Mouse (Mus musculus): Measurements from ENCODE around the gene Elmsan1. TPM values are rescaled to one million over a fixed set of nuclear protein-coding genes. Genes with fewer than 3 reads are reported as not detected.
"Not testable (repeated sequence)": the region's sequence is repeated elsewhere in the genome, so short reads cannot be mapped to it uniquely, and the experiment has no call there.

Elmsan1 gene
- polyA plus RNA-seq, 1 experiment from 2014 or later: 10.8 TPM

DNA sequence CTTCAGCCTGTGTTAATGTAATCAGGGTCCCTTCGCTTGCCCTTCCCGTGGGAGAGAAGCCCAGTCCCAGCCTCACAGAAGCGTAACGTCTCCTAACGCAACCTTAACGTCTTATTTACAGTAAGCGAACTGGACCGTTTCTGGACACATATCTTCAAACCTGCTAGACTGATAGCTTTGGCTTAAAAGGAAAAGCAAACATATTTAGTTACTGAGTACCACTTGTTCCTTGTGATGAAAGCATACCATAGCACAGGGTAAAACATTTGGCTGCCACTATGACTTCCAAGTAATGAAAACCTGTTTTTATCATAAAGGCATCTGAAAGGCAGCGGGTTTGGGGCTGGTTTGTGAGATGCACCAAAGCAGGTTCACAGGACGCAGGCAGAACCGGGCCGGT is 92.8 kb downstream of the Elmsan1 start:
- Histone ChIP-seq H3K27me3 (no peaks in the 10 kb centered on the region), H3K9ac (no peak overlapping the region), H3K4me1 (no peaks in the 10 kb centered on the region), H3K4me3 (replicated peaks) (no peak overlapping the region), H3K9me3 (replicated peaks) (no peaks in the 10 kb centered on the region), H3K27ac (no peak overlapping the region), H3K36me3 (peaks cover 34% of the 10 kb centered on the region), H3K4me2 (no peak overlapping the region)
- 70% methylated on average over 12 of the region's 12 CpGs for WGBS
- no peak for ATAC-seq (replicated peaks; ENCODE audit: low FRiP score)

- Histone ChIP-seq H3K27ac (no peak overlapping the region), H3K9ac (no peak overlapping the region), H3K9me3 (replicated peaks) (no peaks in the 10 kb centered on the region), H3K36me3 (no peaks in the 10 kb centered on the region), H3K4me3 (replicated peaks) (no peak overlapping the region), H3K4me1 (peaks cover 7% of the 10 kb centered on the region), H3K4me2 (no peak overlapping the region), H3K27me3 (no peaks in the 10 kb centered on the region)
- no peak for ATAC-seq (replicated peaks; ENCODE audit: low FRiP score)
- 93% methylated on average over 5 of the region's 5 CpGs for WGBS
These were observed 99.1 kb downstream of the Elmsan1 start for GRCm38 (mm10) chr12:84119584-84119983.

GRCm38 (mm10) chr12:84114153-84114994 is 104.3 kb downstream of the Elmsan1 start, which contains the start of gene Dnal1:
Gene Dnal1 (plus strand): TSS chr12:84114366.
- H3K4me3 ChIP-seq (replicated peaks): peak within 1 kb of the TSS; percentile 88
- H3K4me1 ChIP-seq: peaks cover 8% of the 10 kb centered on the region
- H3K4me2 ChIP-seq: peak within 1 kb of the TSS; percentile 72
- peak within 1 kb of the TSS; percentile 58 for H3K27ac ChIP-seq
- H3K27me3 ChIP-seq: no peaks in the 10 kb centered on the region
- WGBS: 2% methylated on average over 30 of the region's 35 CpGs
- H3K9ac ChIP-seq: peak within 1 kb of the TSS; percentile 64
- H3K9me3 ChIP-seq (replicated peaks): no peaks in the 10 kb centered on the region
- ATAC-seq (replicated peaks; ENCODE audit: low FRiP score): peak; percentile 98
- no peaks in the 10 kb centered on the region for H3K36me3 ChIP-seq

- Histone ChIP-seq H3K27me3 (no peaks in the 10 kb centered on the region), H3K4me3 (replicated peaks) (peak overlapping the region; percentile 88), H3K36me3 (no peaks in the 10 kb centered on the region), H3K4me1 (peaks cover 8% of the 10 kb centered on the region), H3K27ac (no peak overlapping the region), H3K4me2 (peak overlapping the region; percentile 72), H3K9me3 (replicated peaks) (no peaks in the 10 kb centered on the region), H3K9ac (no peak overlapping the region)
- 49% methylated on average over 6 of the region's 6 CpGs for WGBS
- no peak for ATAC-seq (replicated peaks; ENCODE audit: low FRiP score)
These were observed 105.0 kb downstream of the Elmsan1 start for GRCm38 (mm10) chr12:84113676-84114075.

DNA sequence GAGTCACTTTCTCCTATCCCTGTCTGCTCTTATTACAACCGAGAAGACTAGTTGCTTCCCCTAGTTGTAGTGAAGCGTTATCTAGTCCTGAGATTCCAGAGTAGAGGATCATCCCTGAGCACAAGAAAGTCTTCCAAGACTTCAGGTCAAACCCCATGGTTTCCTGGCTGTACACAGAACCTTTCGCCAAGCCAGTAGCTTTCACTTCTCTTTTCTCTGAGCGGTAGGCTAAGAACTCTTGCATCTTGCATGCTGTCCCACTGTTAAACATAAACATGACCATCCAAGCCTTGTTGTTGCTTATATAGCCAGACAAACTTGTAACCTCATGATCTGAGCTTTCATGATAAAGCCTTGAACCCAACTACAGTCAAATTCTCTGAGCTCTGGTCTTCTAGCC is 107.9 kb downstream of the Elmsan1 start:
- H3K4me1 ChIP-seq: peaks cover 12% of the 10 kb centered on the region
- WGBS: 93% methylated on average over 4 of the region's 4 CpGs
- ATAC-seq (replicated peaks; ENCODE audit: low FRiP score): no peak

DNA sequence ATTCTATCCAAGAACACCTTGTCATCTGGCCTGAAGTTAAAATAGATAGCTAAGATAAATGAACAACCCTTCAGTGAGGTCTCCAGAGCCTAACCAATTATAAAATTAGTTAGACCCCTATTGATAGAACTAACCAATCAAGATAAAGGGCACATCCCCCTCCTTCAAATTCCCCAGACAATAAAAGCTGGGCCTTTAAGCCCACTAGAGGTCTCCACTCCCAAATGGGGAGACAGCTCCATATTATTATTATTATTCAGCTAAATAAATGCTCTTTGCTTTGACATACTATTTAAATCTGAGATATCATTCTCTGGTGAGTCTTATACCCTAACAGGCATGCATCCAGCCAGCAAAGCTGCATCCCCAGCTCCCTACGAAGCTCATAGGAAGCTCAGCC is 108.8 kb downstream of the Elmsan1 start:
- Histone ChIP-seq H3K9me3 (replicated peaks) (no peaks in the 10 kb centered on the region), H3K4me1 (peaks cover 8% of the 10 kb centered on the region), H3K27ac (no peak overlapping the region), H3K4me3 (replicated peaks) (no peak overlapping the region), H3K9ac (no peak overlapping the region), H3K4me2 (no peak overlapping the region), H3K36me3 (no peaks in the 10 kb centered on the region), H3K27me3 (no peaks in the 10 kb centered on the region)
- ATAC-seq (replicated peaks; ENCODE audit: low FRiP score): no peak
- 78% methylated on average over 1 of the region's 1 CpGs for WGBS

More for the DNA sequence above, 107.9 kb downstream of the Elmsan1 start:
- H3K9me3 ChIP-seq (replicated peaks): no peaks in the 10 kb centered on the region
- H3K36me3 ChIP-seq: no peaks in the 10 kb centered on the region
- no peak overlapping the region for H3K27ac ChIP-seq
- H3K9ac ChIP-seq: no peak overlapping the region
- no peak overlapping the region for H3K4me3 ChIP-seq (replicated peaks)
- H3K27me3 ChIP-seq: no peaks in the 10 kb centered on the region
- H3K4me2 ChIP-seq: no peak overlapping the region

GRCm38 (mm10) chr12:84107692-84108091 is 111.0 kb downstream of the Elmsan1 start:
- Histone ChIP-seq H3K27me3 (no peaks in the 10 kb centered on the region), H3K9me3 (replicated peaks) (no peaks in the 10 kb centered on the region), H3K9ac (no peak overlapping the region), H3K27ac (no peak overlapping the region), H3K36me3 (no peaks in the 10 kb centered on the region), H3K4me2 (no peak overlapping the region), H3K4me3 (replicated peaks) (no peak overlapping the region), H3K4me1 (peaks cover 4% of the 10 kb centered on the region; the same call in 1 of the 2 replicates)
- WGBS: 73% methylated on average over 1 of the region's 1 CpGs
- no peak for ATAC-seq (replicated peaks; ENCODE audit: low FRiP score)

DNA sequence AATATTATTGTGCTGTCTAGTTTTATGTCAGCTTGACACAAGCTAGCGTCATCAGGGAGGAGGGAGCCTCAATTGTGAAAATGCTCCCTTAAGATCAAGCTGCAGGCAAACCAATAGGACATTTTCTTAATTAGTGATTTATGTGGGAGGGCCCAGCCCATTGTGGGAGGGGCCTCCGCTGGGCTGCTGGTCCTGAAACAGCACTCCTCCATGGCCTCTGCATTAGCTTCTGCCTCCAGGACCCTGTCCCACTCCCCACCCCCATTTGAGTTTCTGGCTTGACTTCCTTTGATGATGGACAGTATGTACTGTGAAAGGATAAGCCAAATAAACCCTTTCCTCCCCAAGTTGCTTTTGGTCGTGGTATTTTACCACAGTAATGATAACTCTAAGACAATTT is 111.7 kb downstream of the Elmsan1 start:
- Histone ChIP-seq H3K4me2 (no peak overlapping the region), H3K36me3 (no peaks in the 10 kb centered on the region), H3K4me1 (peaks cover 4% of the 10 kb centered on the region; the same call in 1 of the 2 replicates), H3K27me3 (no peaks in the 10 kb centered on the region), H3K27ac (no peak overlapping the region), H3K9me3 (replicated peaks) (no peaks in the 10 kb centered on the region), H3K4me3 (replicated peaks) (no peak overlapping the region), H3K9ac (no peak overlapping the region)
- no peak for ATAC-seq (replicated peaks; ENCODE audit: low FRiP score)
- 50% methylated on average over 3 of the region's 3 CpGs for WGBS

- peaks cover 7% of the 10 kb centered on the region; the same call in 1 of the 2 replicates for H3K4me1 ChIP-seq
- peak overlapping the region; percentile 53; the same call in 1 of the 2 replicates for H3K9ac ChIP-seq
- peak overlapping the region; percentile 57 for H3K4me3 ChIP-seq (replicated peaks)
- no peak for ATAC-seq (replicated peaks; ENCODE audit: low FRiP score)
- no peaks in the 10 kb centered on the region for H3K27me3 ChIP-seq
- WGBS: 50% methylated on average over 2 of the region's 2 CpGs
- peak overlapping the region; percentile 92 for H3K4me2 ChIP-seq
- H3K9me3 ChIP-seq (replicated peaks): no peaks in the 10 kb centered on the region
- no peaks in the 10 kb centered on the region for H3K36me3 ChIP-seq
- H3K27ac ChIP-seq: no peak overlapping the region
These were observed 117.2 kb downstream of the Elmsan1 start for GRCm38 (mm10) chr12:84101493-84101845.

DNA sequence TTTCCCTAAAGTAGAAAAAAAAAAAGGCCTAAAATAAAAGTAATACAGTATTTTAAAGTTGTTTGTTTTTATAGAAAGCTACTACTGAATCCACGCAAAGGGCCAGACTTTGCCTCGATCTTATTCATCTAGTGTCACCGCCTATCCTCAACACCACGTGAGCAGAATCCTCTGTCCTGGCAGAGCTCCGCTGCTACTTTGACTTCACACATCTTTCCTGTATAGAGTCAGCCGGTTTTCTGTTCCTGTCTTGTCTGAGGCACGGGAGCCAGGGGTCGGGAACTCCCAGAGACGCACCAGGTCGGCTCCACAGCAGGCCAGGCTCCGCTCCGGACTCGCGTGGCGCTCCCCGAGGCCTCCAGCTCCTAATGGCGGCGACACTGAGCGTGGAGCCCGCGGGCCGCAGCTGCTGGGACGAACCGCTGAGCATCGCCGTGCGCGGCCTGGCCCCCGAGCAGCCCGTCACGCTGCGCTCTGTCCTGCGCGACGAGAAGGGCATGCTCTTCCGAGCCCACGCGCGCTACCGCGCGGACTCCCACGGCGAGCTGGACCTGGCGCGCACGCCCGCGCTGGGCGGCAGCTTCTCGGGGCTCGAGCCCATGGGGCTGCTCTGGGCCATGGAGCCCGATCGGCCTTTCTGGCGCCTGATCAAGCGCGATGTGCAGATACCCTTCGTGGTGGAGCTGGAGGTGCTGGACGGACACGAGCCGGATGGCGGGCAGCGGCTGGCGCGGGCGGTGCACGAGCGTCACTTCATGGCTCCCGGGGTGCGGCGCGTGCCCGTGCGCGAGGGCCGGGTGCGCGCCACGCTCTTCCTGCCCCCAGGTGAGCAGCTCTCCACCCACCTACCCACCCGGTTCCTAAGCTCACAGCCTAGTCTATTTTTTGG is 117.8 kb downstream of the Elmsan1 start, which contains the start of gene Acot6:
Acot6 (plus strand) TSS at position 51 of the 889 bp plus-strand sequence.
- peak within 1 kb of the TSS; percentile 92 for H3K4me2 ChIP-seq
- peak within 1 kb of the TSS; percentile 57 for H3K4me3 ChIP-seq (replicated peaks)
- WGBS: under 1% methylated on average over 80 of the region's 80 CpGs
- H3K9ac ChIP-seq: peak within 1 kb of the TSS; percentile 53
- not testable (repeated sequence) for H3K4me1 ChIP-seq; H3K27me3 ChIP-seq; H3K36me3 ChIP-seq; H3K27ac ChIP-seq; H3K9me3 ChIP-seq (replicated peaks)
- ATAC-seq (replicated peaks; ENCODE audit: low FRiP score): peak; percentile 86

GRCm38 (mm10) chr12:84100071-84100470 is 118.6 kb downstream of the Elmsan1 start:
- Histone ChIP-seq H3K9me3 (replicated peaks) (no peaks in the 10 kb centered on the region), H3K36me3 (no peaks in the 10 kb centered on the region), H3K4me3 (replicated peaks) (peak overlapping the region; percentile 57; the same call in 1 of the 2 replicates), H3K4me1 (peaks cover 7% of the 10 kb centered on the region; the same call in 1 of the 2 replicates), H3K9ac (no peak overlapping the region), H3K27me3 (no peaks in the 10 kb centered on the region), H3K27ac (no peak overlapping the region), H3K4me2 (peak overlapping the region; percentile 92)
- ATAC-seq (replicated peaks; ENCODE audit: low FRiP score): no peak
- 55% methylated on average over 1 of the region's 1 CpGs for WGBS

GRCm38 (mm10) chr12:84099605-84100004 is 119.1 kb downstream of the Elmsan1 start:
- no peak overlapping the region for H3K9ac ChIP-seq
- ATAC-seq (replicated peaks; ENCODE audit: low FRiP score): 0 out of 2 replicates have a peak, but pooled peaks have one; percentile 25
- no peak overlapping the region for H3K4me2 ChIP-seq
- WGBS: 96% methylated on average over 2 of the region's 2 CpGs
- no peaks in the 10 kb centered on the region for H3K9me3 ChIP-seq (replicated peaks)
- H3K4me1 ChIP-seq: peaks cover 7% of the 10 kb centered on the region; the same call in 1 of the 2 replicates
- no peak overlapping the region for H3K4me3 ChIP-seq (replicated peaks)
- H3K27me3 ChIP-seq: no peaks in the 10 kb centered on the region
- H3K27ac ChIP-seq: no peak overlapping the region
- H3K36me3 ChIP-seq: no peaks in the 10 kb centered on the region
